Mouse (Mus musculus): Measurements from ENCODE around the gene Smc3. TPM values are rescaled to one million over a fixed set of nuclear protein-coding genes. Genes with fewer than 3 reads are reported as not detected.
A peak's percentile ranks its signal among the peaks of the same experiment; 100 is the strongest.

Gene Smc3
- polyA plus RNA-seq, 1 experiment, result 182 TPM

- Histone ChIP-seq H3K9me3 (replicated peaks; ENCODE audit: control insufficient read depth, insufficient read depth, low read length, poor library complexity, severe bottlenecking) (no peaks in the 10 kb centered on the region), H3K9ac (ENCODE audit: low read depth, poor library complexity, severe bottlenecking) (no peak overlapping the region), H3K4me3 (ENCODE audit: low read depth, low read length) (no peak overlapping the region), H3K27me3 (ENCODE audit: control insufficient read depth, insufficient read depth, low read length, poor library complexity, severe bottlenecking) (peaks cover 4% of the 10 kb centered on the region), H3K27ac (ENCODE audit: insufficient read depth, low read length) (no peak overlapping the region), H3K4me1 (ENCODE audit: control insufficient read depth, insufficient read depth, low read length) (peaks cover 6% of the 10 kb centered on the region), H3K36me3 (ENCODE audit: control insufficient read depth, insufficient read depth, low read length, poor library complexity, severe bottlenecking) (no peaks in the 10 kb centered on the region)
- no peak for TF ChIP-seq EP300 (IDR thresholded peaks at IDR 0.05; ENCODE audit: insufficient read depth, low read depth, low read length)
- no peak for TF ChIP-seq POLR2A (IDR thresholded peaks at IDR 0.05; ENCODE audit: insufficient read depth, low read length)
- no peak for TF ChIP-seq CTCF (IDR thresholded peaks at IDR 0.05; ENCODE audit: low read depth, low read length)
These were observed 71.2 kb downstream of the Smc3 start for GRCm38 (mm10) chr19:53671432-53671831.

- no peak overlapping the region for H3K4me3 ChIP-seq (ENCODE audit: low read depth, low read length)
- no peak overlapping the region for H3K9ac ChIP-seq (ENCODE audit: low read depth, poor library complexity, severe bottlenecking)
- no peaks in the 10 kb centered on the region for H3K9me3 ChIP-seq (replicated peaks; ENCODE audit: control insufficient read depth, insufficient read depth, low read length, poor library complexity, severe bottlenecking)
- H3K27ac ChIP-seq (ENCODE audit: insufficient read depth, low read length), result no peak overlapping the region
- H3K4me1 ChIP-seq (ENCODE audit: control insufficient read depth, insufficient read depth, low read length), result peaks cover 6% of the 10 kb centered on the region
- no peaks in the 10 kb centered on the region for H3K36me3 ChIP-seq (ENCODE audit: control insufficient read depth, insufficient read depth, low read length, poor library complexity, severe bottlenecking)
- H3K27me3 ChIP-seq (ENCODE audit: control insufficient read depth, insufficient read depth, low read length, poor library complexity, severe bottlenecking), result peaks cover 15% of the 10 kb centered on the region
- TF ChIP-seq EP300 (IDR thresholded peaks at IDR 0.05; ENCODE audit: insufficient read depth, low read depth, low read length) (peak; percentile 76; the same call in 1 of the 2 replicates), POLR2A (IDR thresholded peaks at IDR 0.05; ENCODE audit: insufficient read depth, low read length) (no peak), CTCF (IDR thresholded peaks at IDR 0.05; ENCODE audit: low read depth, low read length) (no peak)
These were observed 74.1 kb downstream of the Smc3 start for GRCm38 (mm10) chr19:53674131-53674925.

- Histone ChIP-seq H3K9ac (ENCODE audit: low read depth, poor library complexity, severe bottlenecking) (peak overlapping the region; percentile 63), H3K4me1 (ENCODE audit: control insufficient read depth, insufficient read depth, low read length) (peaks cover 4% of the 10 kb centered on the region), H3K9me3 (replicated peaks; ENCODE audit: control insufficient read depth, insufficient read depth, low read length, poor library complexity, severe bottlenecking) (no peaks in the 10 kb centered on the region), H3K4me3 (ENCODE audit: low read depth, low read length) (peak overlapping the region; percentile 75; the same call in 1 of the 2 replicates), H3K27me3 (ENCODE audit: control insufficient read depth, insufficient read depth, low read length, poor library complexity, severe bottlenecking) (peaks cover 15% of the 10 kb centered on the region), H3K36me3 (ENCODE audit: control insufficient read depth, insufficient read depth, low read length, poor library complexity, severe bottlenecking) (no peaks in the 10 kb centered on the region), H3K27ac (ENCODE audit: insufficient read depth, low read length) (no peak overlapping the region)
- TF ChIP-seq POLR2A (IDR thresholded peaks at IDR 0.05; ENCODE audit: insufficient read depth, low read length) (no peak), CTCF (IDR thresholded peaks at IDR 0.05; ENCODE audit: low read depth, low read length) (no peak), EP300 (IDR thresholded peaks at IDR 0.05; ENCODE audit: insufficient read depth, low read depth, low read length) (no peak)
These were observed 76.0 kb downstream of the Smc3 start for GRCm38 (mm10) chr19:53676228-53676627.

DNA sequence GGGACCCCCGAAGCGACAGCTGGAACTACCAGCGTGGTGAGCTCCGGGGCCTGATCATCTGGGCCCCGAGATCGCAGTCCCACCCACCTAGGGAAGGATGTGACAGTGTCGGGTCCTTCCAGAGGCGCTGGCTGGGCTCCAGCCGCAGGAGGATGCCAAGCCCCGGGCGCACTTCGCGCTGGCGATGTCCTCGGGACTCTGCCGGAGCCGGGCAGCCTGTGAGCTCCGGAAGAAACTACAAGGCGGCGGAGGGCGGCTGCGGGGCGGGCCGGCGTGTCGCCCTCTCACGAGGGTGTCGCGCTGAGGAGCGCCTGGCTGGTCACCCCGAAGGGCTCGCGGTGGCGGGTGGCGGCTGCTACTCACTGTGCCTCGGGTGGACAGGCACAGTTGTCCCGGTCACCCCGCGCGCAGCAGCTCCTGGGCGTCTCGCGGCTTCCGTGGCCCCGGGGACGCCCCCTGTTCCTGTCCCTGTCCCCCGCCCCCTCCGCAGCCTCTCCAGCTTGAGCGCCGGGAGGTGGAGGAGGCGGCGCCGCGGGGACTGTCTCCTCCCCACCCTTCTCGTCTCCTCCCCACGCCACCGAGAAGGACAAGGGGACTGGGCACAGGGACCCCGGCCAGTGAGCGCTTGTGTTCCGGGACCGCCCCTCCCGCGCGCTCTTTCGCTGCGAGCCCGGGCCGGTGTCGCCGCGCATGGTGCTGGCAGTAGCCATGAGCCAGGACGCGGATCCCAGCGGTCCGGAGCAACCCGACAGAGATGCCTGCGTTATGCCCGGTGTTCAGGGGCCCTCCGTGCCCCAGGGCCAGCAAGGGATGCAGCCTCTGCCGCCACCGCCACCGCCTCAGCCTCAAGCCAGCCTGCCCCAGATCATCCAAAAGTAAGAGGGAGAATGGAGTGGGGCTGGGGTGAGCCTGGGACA is 76.8 kb downstream of the Smc3 start, which contains the start of gene Rbm20:
TSS of gene Rbm20 (plus strand) at position 589 of the 917 bp plus-strand sequence.
- Histone ChIP-seq H3K9ac (ENCODE audit: low read depth, poor library complexity, severe bottlenecking) (peak within 1 kb of the TSS; percentile 63), H3K27me3 (ENCODE audit: control insufficient read depth, insufficient read depth, low read length, poor library complexity, severe bottlenecking) (peaks cover 15% of the 10 kb centered on the region), H3K4me1 (ENCODE audit: control insufficient read depth, insufficient read depth, low read length) (peaks cover 4% of the 10 kb centered on the region), H3K4me3 (ENCODE audit: low read depth, low read length) (peak within 1 kb of the TSS; percentile 75), H3K27ac (ENCODE audit: insufficient read depth, low read length) (no peak within 1 kb of the TSS), H3K36me3 (ENCODE audit: control insufficient read depth, insufficient read depth, low read length, poor library complexity, severe bottlenecking) (no peaks in the 10 kb centered on the region), H3K9me3 (replicated peaks; ENCODE audit: control insufficient read depth, insufficient read depth, low read length, poor library complexity, severe bottlenecking) (no peaks in the 10 kb centered on the region)
- TF ChIP-seq EP300 (IDR thresholded peaks at IDR 0.05; ENCODE audit: insufficient read depth, low read depth, low read length) (no peak), CTCF (IDR thresholded peaks at IDR 0.05; ENCODE audit: low read depth, low read length) (no peak), POLR2A (IDR thresholded peaks at IDR 0.05; ENCODE audit: insufficient read depth, low read length) (no peak)

- Histone ChIP-seq H3K9me3 (replicated peaks; ENCODE audit: control insufficient read depth, insufficient read depth, low read length, poor library complexity, severe bottlenecking) (no peaks in the 10 kb centered on the region), H3K36me3 (ENCODE audit: control insufficient read depth, insufficient read depth, low read length, poor library complexity, severe bottlenecking) (no peaks in the 10 kb centered on the region), H3K9ac (ENCODE audit: low read depth, poor library complexity, severe bottlenecking) (no peak overlapping the region), H3K27ac (ENCODE audit: insufficient read depth, low read length) (no peak overlapping the region), H3K4me3 (ENCODE audit: low read depth, low read length) (no peak overlapping the region), H3K27me3 (ENCODE audit: control insufficient read depth, insufficient read depth, low read length, poor library complexity, severe bottlenecking) (peaks cover 15% of the 10 kb centered on the region), H3K4me1 (ENCODE audit: control insufficient read depth, insufficient read depth, low read length) (no peaks in the 10 kb centered on the region)
- TF ChIP-seq EP300 (IDR thresholded peaks at IDR 0.05; ENCODE audit: insufficient read depth, low read depth, low read length) (no peak), CTCF (IDR thresholded peaks at IDR 0.05; ENCODE audit: low read depth, low read length) (no peak), POLR2A (IDR thresholded peaks at IDR 0.05; ENCODE audit: insufficient read depth, low read length) (no peak)
These were observed 79.0 kb downstream of the Smc3 start for GRCm38 (mm10) chr19:53679194-53679593.

All from ES-Bruce4 (cell line).